Mouse (Mus musculus): ENCODE measurements around the gene Gm3250. TPM values are rescaled to one million over a fixed set of nuclear protein-coding genes. Genes with fewer than 3 reads are reported as not detected.
"Not testable (repeated sequence)": the region's sequence is repeated elsewhere in the genome, so short reads cannot be mapped to it uniquely, and the experiment has no call there.

Gm3250 gene
- polyA plus RNA-seq, 1 experiment from 2014 or later = not detected

DNA sequence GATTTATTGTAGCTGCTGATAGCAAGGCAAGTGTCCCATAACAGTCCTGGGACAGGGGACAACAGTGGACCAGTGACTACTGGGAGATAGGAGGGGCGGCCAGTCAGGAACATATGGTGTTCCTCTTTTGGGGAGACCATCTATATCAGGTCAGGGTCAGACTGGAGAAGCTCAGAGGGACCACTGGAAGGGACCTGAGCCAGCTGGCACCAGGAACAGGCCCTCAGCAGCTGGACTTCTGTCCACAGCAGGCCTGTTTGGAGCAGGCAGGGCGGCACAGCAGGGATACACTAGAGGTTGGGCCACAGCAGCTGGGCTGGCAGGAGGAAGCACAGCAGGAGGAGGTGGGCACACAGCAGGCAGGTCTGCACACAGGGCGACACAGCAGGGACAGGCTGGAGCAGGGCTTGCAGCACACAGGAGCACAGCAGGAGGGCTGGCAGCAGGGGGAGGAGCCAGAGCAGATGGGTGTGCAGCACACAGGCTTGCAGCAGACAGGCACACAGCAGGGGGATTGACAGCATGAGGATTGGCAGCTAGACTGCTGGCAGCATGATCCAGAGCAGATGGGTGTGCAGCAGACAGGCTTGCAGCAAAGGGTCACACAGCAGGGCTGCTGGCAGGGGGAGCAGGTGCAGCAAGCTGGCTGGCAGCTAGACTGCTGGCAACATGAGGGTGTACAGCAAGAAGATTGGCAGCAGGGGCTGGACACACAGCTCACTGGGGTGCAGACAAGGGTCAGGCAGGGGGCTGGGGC, 16.0 kb upstream of the Gm3250 start:
- H3K9ac ChIP-seq; H3K4me1 ChIP-seq (replicated peaks; ENCODE audit: control insufficient read depth, insufficient read depth, low read length); H3K4me3 ChIP-seq (replicated peaks; ENCODE audit: low read length); DNase-seq (ENCODE audit: low spot score); H3K36me3 ChIP-seq (replicated peaks; ENCODE audit: control insufficient read depth, insufficient read depth); ATAC-seq (ENCODE audit: low FRiP score); H3K9me3 ChIP-seq (ENCODE audit: control insufficient read depth, low read length); H3K27ac ChIP-seq; H3K27me3 ChIP-seq (ENCODE audit: control insufficient read depth, insufficient read depth, low read length); H3K4me2 ChIP-seq (replicated peaks): not testable (repeated sequence)
- WGBS = 30% methylated on average over 3 of the region's 3 CpGs

DNA sequence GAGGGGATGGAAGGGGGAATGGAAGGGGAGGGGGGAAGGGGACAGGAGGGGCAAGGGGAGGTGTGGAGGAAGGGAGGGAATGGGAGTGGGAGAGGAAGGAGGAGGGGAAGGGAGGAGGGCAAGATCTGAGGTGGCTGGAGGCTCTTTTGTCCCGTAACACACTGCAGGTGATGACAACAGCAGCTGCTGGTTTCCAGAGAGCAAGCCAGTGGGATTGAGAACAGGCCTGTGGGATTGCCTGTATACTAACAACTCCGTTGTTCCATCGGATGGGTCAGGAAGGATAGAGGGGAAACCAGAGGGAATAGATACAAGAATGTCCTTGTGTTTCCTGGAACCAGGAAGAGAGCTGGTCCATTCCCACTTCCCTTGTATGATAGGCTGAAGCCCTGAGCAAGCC, 15.3 kb upstream of the Gm3250 start:
- H3K27me3 ChIP-seq (ENCODE audit: control insufficient read depth, insufficient read depth, low read length) = no peaks in the 10 kb centered on the region
- no peaks in the 10 kb centered on the region for H3K4me1 ChIP-seq (replicated peaks; ENCODE audit: control insufficient read depth, insufficient read depth, low read length)
- ATAC-seq (ENCODE audit: low FRiP score) (no peak), DNase-seq (ENCODE audit: low spot score) (no peak)
- no peaks in the 10 kb centered on the region for H3K9me3 ChIP-seq (ENCODE audit: control insufficient read depth, low read length)
- no peak overlapping the region for H3K9ac ChIP-seq
- 20% methylated on average over 3 of the region's 3 CpGs for WGBS
- no peak overlapping the region for H3K27ac ChIP-seq
- no peaks in the 10 kb centered on the region for H3K36me3 ChIP-seq (replicated peaks; ENCODE audit: control insufficient read depth, insufficient read depth)
- no peak overlapping the region for H3K4me2 ChIP-seq (replicated peaks)
- H3K4me3 ChIP-seq (replicated peaks; ENCODE audit: low read length) = no peak overlapping the region

DNA sequence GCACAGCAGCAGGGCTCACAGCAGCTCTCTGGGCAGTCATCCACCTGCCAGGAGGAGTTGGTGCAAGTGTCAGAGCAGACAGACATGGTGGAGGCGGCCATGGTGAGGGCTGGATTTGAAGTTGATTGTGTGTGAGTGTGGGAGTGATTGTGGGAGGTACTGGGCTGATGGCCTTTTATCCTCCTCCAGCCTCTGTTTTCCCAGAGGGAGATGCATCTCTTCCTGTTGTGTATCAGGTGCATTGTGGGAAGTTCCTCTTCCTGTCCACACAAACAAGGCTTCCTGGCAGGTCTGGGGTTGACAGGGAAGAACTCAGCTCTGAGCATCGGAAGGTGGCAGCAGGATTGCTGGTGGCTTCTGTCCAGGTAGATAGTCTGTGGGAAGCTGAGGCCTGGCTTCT, 12.6 kb upstream of the Gm3250 start, which contains the start of gene Gm9639:
TSS of gene Gm9639 (minus strand) at position 101 of the 400 bp plus-strand sequence.
- Histone ChIP-seq H3K4me1 (replicated peaks; ENCODE audit: control insufficient read depth, insufficient read depth, low read length) (no peaks in the 10 kb centered on the region), H3K9ac (no peak within 1 kb of the TSS), H3K4me2 (replicated peaks) (no peak within 1 kb of the TSS), H3K9me3 (ENCODE audit: control insufficient read depth, low read length) (no peaks in the 10 kb centered on the region), H3K4me3 (replicated peaks; ENCODE audit: low read length) (no peak within 1 kb of the TSS), H3K36me3 (replicated peaks; ENCODE audit: control insufficient read depth, insufficient read depth) (no peaks in the 10 kb centered on the region), H3K27ac (no peak within 1 kb of the TSS), H3K27me3 (ENCODE audit: control insufficient read depth, insufficient read depth, low read length) (no peaks in the 10 kb centered on the region)
- no peak for DNase-seq (ENCODE audit: low spot score)
- ATAC-seq (ENCODE audit: low FRiP score) = no peak
- WGBS = 75% methylated on average over 2 of the region's 2 CpGs

DNA sequence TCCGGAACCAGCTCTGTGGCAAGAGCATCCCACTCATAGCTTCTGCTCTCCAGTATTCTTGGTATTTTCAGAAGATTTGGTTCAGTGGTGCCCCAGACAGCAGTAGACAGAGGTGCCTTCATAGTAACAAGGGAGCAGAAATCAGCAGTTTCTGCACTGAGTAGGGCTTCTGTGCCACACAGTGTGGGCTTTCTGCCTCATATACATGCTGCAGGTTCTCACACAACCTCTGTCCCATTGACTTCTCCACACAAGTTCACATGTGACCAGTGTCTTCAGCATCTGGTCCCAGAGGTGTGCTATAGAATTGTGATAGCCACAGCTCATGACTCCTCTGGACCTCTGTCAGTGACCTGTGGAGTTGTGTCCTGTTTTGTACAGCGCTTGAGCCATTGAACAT, 6.3 kb upstream of the Gm3250 start:
- Histone ChIP-seq H3K27me3 (ENCODE audit: control insufficient read depth, insufficient read depth, low read length) (no peaks in the 10 kb centered on the region), H3K4me3 (replicated peaks; ENCODE audit: low read length) (no peak overlapping the region), H3K9ac (no peak overlapping the region), H3K4me1 (replicated peaks; ENCODE audit: control insufficient read depth, insufficient read depth, low read length) (no peaks in the 10 kb centered on the region), H3K4me2 (replicated peaks) (no peak overlapping the region), H3K36me3 (replicated peaks; ENCODE audit: control insufficient read depth, insufficient read depth) (no peaks in the 10 kb centered on the region), H3K27ac (no peak overlapping the region), H3K9me3 (ENCODE audit: control insufficient read depth, low read length) (no peaks in the 10 kb centered on the region)
- DNase-seq (ENCODE audit: low spot score) = no peak
- WGBS = 87% methylated on average over 2 of the region's 2 CpGs
- no peak for ATAC-seq (ENCODE audit: low FRiP score)

DNA sequence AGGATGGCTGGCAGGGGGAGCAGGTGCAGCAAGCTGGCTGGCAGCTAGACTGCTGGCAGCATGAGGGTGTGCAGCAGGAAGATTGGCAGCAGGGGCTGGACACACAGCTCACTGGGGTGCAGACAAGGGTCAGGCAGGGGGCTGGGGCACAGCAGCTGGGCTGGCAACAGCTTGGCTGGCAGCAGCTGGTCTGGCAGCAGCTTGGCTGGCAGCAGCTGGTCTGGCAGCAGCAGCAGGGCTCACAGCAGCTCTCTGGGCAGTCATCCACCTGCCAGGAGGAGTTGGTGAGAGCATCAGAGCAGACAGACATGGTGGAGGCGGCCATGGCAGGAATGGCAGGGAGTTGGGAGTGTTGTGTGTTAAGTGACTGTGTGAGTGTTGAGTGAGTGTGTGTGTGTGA, 5.5 kb upstream of the Gm3250 start, which contains the start of gene Gm7137:
TSS of gene Gm7137 (minus strand) at position 325 of the 400 bp plus-strand sequence.
- 83% methylated on average over 1 of the region's 1 CpGs for WGBS
- not testable (repeated sequence) for H3K9ac ChIP-seq; H3K36me3 ChIP-seq (replicated peaks; ENCODE audit: control insufficient read depth, insufficient read depth); H3K4me3 ChIP-seq (replicated peaks; ENCODE audit: low read length); H3K4me2 ChIP-seq (replicated peaks); H3K4me1 ChIP-seq (replicated peaks; ENCODE audit: control insufficient read depth, insufficient read depth, low read length); H3K9me3 ChIP-seq (ENCODE audit: control insufficient read depth, low read length); ATAC-seq (ENCODE audit: low FRiP score); H3K27ac ChIP-seq; DNase-seq (ENCODE audit: low spot score); H3K27me3 ChIP-seq (ENCODE audit: control insufficient read depth, insufficient read depth, low read length)

GRCm38 (mm10) chr10:77783396-77783795, 1.1 kb upstream of the Gm3250 start:
- not testable (repeated sequence) for ATAC-seq (ENCODE audit: low FRiP score); H3K4me2 ChIP-seq (replicated peaks); H3K4me3 ChIP-seq (replicated peaks; ENCODE audit: low read length); H3K36me3 ChIP-seq (replicated peaks; ENCODE audit: control insufficient read depth, insufficient read depth); DNase-seq (ENCODE audit: low spot score); H3K9ac ChIP-seq; H3K27me3 ChIP-seq (ENCODE audit: control insufficient read depth, insufficient read depth, low read length); H3K27ac ChIP-seq; H3K9me3 ChIP-seq (ENCODE audit: control insufficient read depth, low read length); H3K4me1 ChIP-seq (replicated peaks; ENCODE audit: control insufficient read depth, insufficient read depth, low read length)
- 93% methylated on average over 1 of the region's 3 CpGs for WGBS

DNA sequence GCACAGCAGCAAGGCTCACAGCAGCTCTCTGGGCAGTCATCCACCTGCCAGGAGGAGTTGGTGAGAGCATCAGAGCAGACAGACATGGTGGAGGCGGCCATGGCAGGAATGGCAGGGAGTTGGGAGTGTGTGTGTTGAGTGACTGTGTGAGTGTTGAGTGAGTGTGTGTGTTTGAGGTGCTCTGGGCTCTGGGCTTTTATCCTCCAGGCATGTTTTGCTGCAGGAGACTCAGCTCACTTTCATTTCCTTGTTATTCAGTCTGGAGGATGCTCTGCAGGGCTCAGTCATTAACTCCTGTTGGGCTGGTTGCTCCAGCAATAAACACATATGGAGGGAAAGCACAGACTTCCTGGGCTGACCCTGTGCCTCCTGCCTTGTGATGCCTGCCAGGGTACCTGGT, 5.5 kb downstream of the Gm3250 start, which contains the start of gene Gm7138:
TSS of gene Gm7138 (minus strand) at position 101 of the 400 bp plus-strand sequence.
- not testable (repeated sequence) for H3K27me3 ChIP-seq (ENCODE audit: control insufficient read depth, insufficient read depth, low read length); H3K36me3 ChIP-seq (replicated peaks; ENCODE audit: control insufficient read depth, insufficient read depth); H3K9me3 ChIP-seq (ENCODE audit: control insufficient read depth, low read length); H3K4me1 ChIP-seq (replicated peaks; ENCODE audit: control insufficient read depth, insufficient read depth, low read length); H3K9ac ChIP-seq; H3K4me3 ChIP-seq (replicated peaks; ENCODE audit: low read length); H3K27ac ChIP-seq; H3K4me2 ChIP-seq (replicated peaks); ATAC-seq (ENCODE audit: low FRiP score); DNase-seq (ENCODE audit: low spot score)
- 75% methylated on average over 1 of the region's 1 CpGs for WGBS

DNA sequence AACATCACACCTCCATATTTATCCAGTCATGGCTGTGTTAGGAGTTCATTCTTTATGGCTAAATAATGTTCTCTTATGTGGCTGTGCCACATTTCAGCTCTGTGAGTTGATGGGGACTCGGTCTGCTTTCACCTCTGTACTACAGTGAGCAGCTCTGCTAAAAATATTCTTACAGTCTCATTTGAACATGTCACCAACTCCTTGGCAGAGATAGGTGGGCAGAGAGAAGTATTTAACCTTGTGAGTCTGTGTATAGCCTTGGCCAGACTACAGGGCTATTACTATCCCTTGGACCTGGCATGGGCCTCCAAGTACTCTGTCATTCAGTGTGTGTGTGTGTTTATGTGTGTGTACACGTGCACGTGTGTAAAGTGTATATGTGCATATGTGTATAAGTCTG, 10.2 kb downstream of the Gm3250 start:
- H3K4me2 ChIP-seq (replicated peaks); H3K4me3 ChIP-seq (replicated peaks; ENCODE audit: low read length); H3K27ac ChIP-seq; DNase-seq (ENCODE audit: low spot score); H3K36me3 ChIP-seq (replicated peaks; ENCODE audit: control insufficient read depth, insufficient read depth); H3K9me3 ChIP-seq (ENCODE audit: control insufficient read depth, low read length); H3K4me1 ChIP-seq (replicated peaks; ENCODE audit: control insufficient read depth, insufficient read depth, low read length); H3K9ac ChIP-seq; H3K27me3 ChIP-seq (ENCODE audit: control insufficient read depth, insufficient read depth, low read length); ATAC-seq (ENCODE audit: low FRiP score): not testable (repeated sequence)
- whole genome bisulfite sequencing = 100% methylated on average over 1 of the region's 3 CpGs

- not testable (repeated sequence) for H3K27me3 ChIP-seq (ENCODE audit: control insufficient read depth, insufficient read depth, low read length); H3K27ac ChIP-seq; H3K36me3 ChIP-seq (replicated peaks; ENCODE audit: control insufficient read depth, insufficient read depth); H3K4me3 ChIP-seq (replicated peaks; ENCODE audit: low read length); DNase-seq (ENCODE audit: low spot score); ATAC-seq (ENCODE audit: low FRiP score); H3K9me3 ChIP-seq (ENCODE audit: control insufficient read depth, low read length); H3K9ac ChIP-seq; H3K4me2 ChIP-seq (replicated peaks); H3K4me1 ChIP-seq (replicated peaks; ENCODE audit: control insufficient read depth, insufficient read depth, low read length)
- WGBS = 100% methylated on average over 1 of the region's 1 CpGs
These were observed 11.1 kb downstream of the Gm3250 start, which contains the start of gene Gm3238 for GRCm38 (mm10) chr10:77771225-77771624. Gene Gm3238 (minus strand): TSS chr10:77771325.

Measured in hindbrain, embryonic 14.5 days (tissue).